ENCODE assay signal across 21 mouse cellular contexts in the genomic region with DNA sequence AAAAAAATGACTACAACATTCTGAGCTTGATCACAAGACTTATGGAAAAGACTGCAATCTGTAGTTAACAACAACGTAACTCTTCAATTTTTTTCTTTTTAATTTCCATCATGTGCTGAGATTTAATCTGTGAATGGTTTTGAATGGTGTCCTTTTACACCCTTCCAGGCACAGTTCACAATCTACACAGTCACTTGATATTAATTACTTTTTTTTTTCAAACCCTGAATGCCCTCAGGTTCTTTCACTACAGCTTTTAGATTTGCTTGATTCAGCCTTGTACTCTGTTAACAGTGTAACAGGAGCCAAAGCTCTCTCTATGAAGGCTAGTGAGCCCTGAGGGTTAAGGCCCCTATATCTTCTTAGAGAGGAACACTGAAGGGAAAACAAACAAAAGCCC.
"Had no signal": no experiment of that assay in that cellular context is flagged by ENCODE, and none has a peak within 500 bp of the region (broad histone marks: within the 10 kb centered on the region; RNA-seq: fewer than 3 reads in every experiment).

No protein-coding gene starts in this region.

- ATAC-seq: hindbrain, postnatal 0 days; intestine, embryonic 16.5 days; liver, embryonic 12.5 days had no signal

- H3K27me3 ChIP-seq: heart, embryonic 13.5 days; heart, embryonic 15.5 days; hindbrain, embryonic 13.5 days; hindbrain, embryonic 15.5 days; limb, embryonic 13.5 days; limb, embryonic 15.5 days; liver, embryonic 12.5 days had no signal

- H3K4me3 ChIP-seq: heart, adult 2 months; heart, embryonic 13.5 days; heart, embryonic 15.5 days; hindbrain, embryonic 13.5 days; hindbrain, embryonic 15.5 days; limb, embryonic 13.5 days; limb, embryonic 15.5 days; liver, embryonic 12.5 days had no signal

- H3K4me2 ChIP-seq: heart, embryonic 11.5 days; heart, embryonic 13.5 days; heart, embryonic 15.5 days; hindbrain, embryonic 13.5 days; hindbrain, embryonic 15.5 days; limb, embryonic 13.5 days; limb, embryonic 15.5 days; liver, embryonic 12.5 days had no signal

- H3K36me3 ChIP-seq: heart, embryonic 13.5 days; heart, embryonic 15.5 days; hindbrain, embryonic 13.5 days; hindbrain, embryonic 15.5 days; limb, embryonic 13.5 days; limb, embryonic 15.5 days; liver, embryonic 12.5 days had no signal

- H3K9ac ChIP-seq: heart, embryonic 13.5 days; heart, embryonic 15.5 days; hindbrain, embryonic 13.5 days; hindbrain, embryonic 15.5 days; limb, embryonic 13.5 days; limb, embryonic 15.5 days; liver, embryonic 12.5 days had no signal

- H3K4me1 ChIP-seq: heart, embryonic 13.5 days; heart, embryonic 15.5 days; hindbrain, embryonic 13.5 days; hindbrain, embryonic 15.5 days; limb, embryonic 13.5 days; limb, embryonic 15.5 days; liver, embryonic 12.5 days had no signal

- H3K9me3 ChIP-seq: heart, embryonic 13.5 days; heart, embryonic 15.5 days; hindbrain, embryonic 13.5 days; hindbrain, embryonic 15.5 days; limb, embryonic 13.5 days; limb, embryonic 15.5 days; liver, embryonic 12.5 days had no signal

- DNase-seq: gastrocnemius, postnatal 14 days; gastrocnemius, postnatal 36 days; heart, adult 11 months; heart, adult 2 months; heart, postnatal 14 days; heart, postnatal 36 days; kidney, adult 11 months; kidney, postnatal 14 days; layer of hippocampus, adult 9-11 months; layer of hippocampus, postnatal 36 days; left cerebral cortex, postnatal 4 days had no signal

- H3K27ac ChIP-seq: heart, adult 2 months; heart, embryonic 13.5 days; heart, embryonic 15.5 days; hindbrain, embryonic 13.5 days; hindbrain, embryonic 15.5 days; hindbrain, postnatal 0 days; limb, embryonic 13.5 days; limb, embryonic 15.5 days; liver, embryonic 12.5 days had no signal
